Mouse (Mus musculus) embryonic facial prominence, embryonic 10.5 days (tissue): ENCODE data around the gene Cyp2a5. TPM values are rescaled to one million over a fixed set of nuclear protein-coding genes. Genes with fewer than 3 reads are reported as not detected.

Source experiments
- polyA plus RNA-seq: library from polyadenylated mRNA; unstranded; fragments of >200 nt; fragmentation: Nextera tagmentation; extraction: Ambion mirVana; gene quantifications from 2 replicates; pipeline ENCODE4 v1.2.1, GENCODE M21; 2016

Gene Cyp2a5
- polyA plus RNA-seq, 1 experiment from 2014 or later: not detected

Other genes starting within 250 kb of the Cyp2a5 start
- gene Vmn1r185, start 216.8 kb upstream of the Cyp2a5 start, polyA plus RNA-seq: not detected in 2 replicates
- gene Cyp2b23, start 148.9 kb upstream of the Cyp2a5 start, polyA plus RNA-seq: not detected in 2 replicates
- gene Cyp2b19, start 78.2 kb upstream of the Cyp2a5 start, polyA plus RNA-seq: 0.05 TPM in 1 of 2 replicates, not detected in the other
- not detected in 2 replicates for gene Cyp2g1, start 26.4 kb upstream of the Cyp2a5 start, polyA plus RNA-seq
- not detected in 2 replicates for gene Cyp2a22, start 104.1 kb downstream of the Cyp2a5 start, polyA plus RNA-seq
- not detected in 2 replicates for gene Cyp2a12, start 193.8 kb downstream of the Cyp2a5 start, polyA plus RNA-seq